Mouse (Mus musculus): ENCODE results near the gene Mecom.

Gene Mecom

GRCm38 (mm10) chr3:30120790-30121512 is 426.9 kb downstream of the Mecom start:
- in situ Hi-C loops (cut with MboI; ENCODE audit: unreplicated experiment in 2 of 2) = no loop called here

GRCm38 (mm10) chr3:30118594-30119297 is 429.1 kb downstream of the Mecom start:
- in situ Hi-C loops (cut with MboI; ENCODE audit: unreplicated experiment in 2 of 2) = no loop called here

- in situ Hi-C loops (cut with MboI; ENCODE audit: unreplicated experiment in 2 of 2) = no loop called here
Observed at GRCm38 (mm10) chr3:30113249-30113770, 434.5 kb downstream of the Mecom start.

- in situ Hi-C loops (cut with MboI; ENCODE audit: unreplicated experiment in 2 of 2) = no loop called here
Observed at GRCm38 (mm10) chr3:30107945-30108670, 439.7 kb downstream of the Mecom start.

GRCm38 (mm10) chr3:30106481-30106880 is 441.3 kb downstream of the Mecom start:
- in situ Hi-C loops (cut with MboI; ENCODE audit: unreplicated experiment in 2 of 2) = no loop called here

- in situ Hi-C loops (cut with MboI; ENCODE audit: unreplicated experiment in 2 of 2) = no loop called here
Observed at GRCm38 (mm10) chr3:30105859-30106258, 441.9 kb downstream of the Mecom start.

GRCm38 (mm10) chr3:30105194-30105823 is 442.5 kb downstream of the Mecom start:
- in situ Hi-C loops (cut with MboI; ENCODE audit: unreplicated experiment in 2 of 2) = no loop called here

- in situ Hi-C loops (cut with MboI; ENCODE audit: unreplicated experiment in 2 of 2) = no loop called here
Observed at GRCm38 (mm10) chr3:30104515-30105098, 443.2 kb downstream of the Mecom start.

GRCm38 (mm10) chr3:30101146-30101545 is 446.7 kb downstream of the Mecom start:
- in situ Hi-C loops (cut with MboI; ENCODE audit: unreplicated experiment in 2 of 2) = no loop called here

- in situ Hi-C loops (cut with MboI; ENCODE audit: unreplicated experiment in 2 of 2) = no loop called here
Observed at GRCm38 (mm10) chr3:30097713-30098112, 450.1 kb downstream of the Mecom start.

GRCm38 (mm10) chr3:30097129-30097528 is 450.7 kb downstream of the Mecom start:
- in situ Hi-C loops (cut with MboI; ENCODE audit: unreplicated experiment in 2 of 2) = no loop called here

- in situ Hi-C loops (cut with MboI; ENCODE audit: unreplicated experiment in 2 of 2) = no loop called here
Observed at GRCm38 (mm10) chr3:30093005-30093404, 454.8 kb downstream of the Mecom start.

- in situ Hi-C loops (cut with MboI; ENCODE audit: unreplicated experiment in 2 of 2) = no loop called here
Observed at GRCm38 (mm10) chr3:30092481-30092880, 455.3 kb downstream of the Mecom start.

GRCm38 (mm10) chr3:30091860-30092259 is 455.9 kb downstream of the Mecom start:
- in situ Hi-C loops (cut with MboI; ENCODE audit: unreplicated experiment in 2 of 2) = no loop called here

GRCm38 (mm10) chr3:30091401-30091800 is 456.4 kb downstream of the Mecom start:
- in situ Hi-C loops (cut with MboI; ENCODE audit: unreplicated experiment in 2 of 2) = no loop called here

GRCm38 (mm10) chr3:30086139-30086538 is 461.7 kb downstream of the Mecom start:
- in situ Hi-C loops (cut with MboI; ENCODE audit: unreplicated experiment in 2 of 2) = no loop called here

GRCm38 (mm10) chr3:30083842-30084241 is 464.0 kb downstream of the Mecom start:
- in situ Hi-C loops (cut with MboI; ENCODE audit: unreplicated experiment in 2 of 2) = no loop called here

- in situ Hi-C loops (cut with MboI; ENCODE audit: unreplicated experiment in 2 of 2) = no loop called here
Observed at GRCm38 (mm10) chr3:30083268-30083667, 464.5 kb downstream of the Mecom start.

GRCm38 (mm10) chr3:30080827-30081226 is 467.0 kb downstream of the Mecom start:
- in situ Hi-C loops (cut with MboI; ENCODE audit: unreplicated experiment in 2 of 2) = no loop called here

- in situ Hi-C loops (cut with MboI; ENCODE audit: unreplicated experiment in 2 of 2) = no loop called here
Observed at GRCm38 (mm10) chr3:30076522-30076921, 471.3 kb downstream of the Mecom start.

Data from v-Abl transformed pro-B cells (cell line).